Mouse (Mus musculus) lung, adult 2 months (tissue): ENCODE results near the gene Nisch.

ENCODE experiments used
- CTCF ChIP-seq: fragments of 200-500 bp; IDR thresholded peaks from 2 replicates; pipeline ENCODE4 v1.5.1; 2011; ENCODE audit warnings: mild to moderate bottlenecking, low read length, control low read depth; ENCODE audit not compliant: insufficient read depth
- POLR2A ChIP-seq: fragments of 200-500 bp; IDR thresholded peaks from 2 replicates; pipeline ENCODE4 v1.6.1; 2011; ENCODE audit warnings: low read depth, mild to moderate bottlenecking, control low read depth, low read length, borderline replicate concordance; ENCODE audit errors: extremely low read depth

- TF ChIP-seq CTCF (no peak), POLR2A (no peak)
Measured at GRCm38 (mm10) chr14:31128101-31128825, 88.5 kb downstream of the Nisch start.
